Mouse (Mus musculus) naive thymus-derived CD4-positive, alpha-beta T cell, adult 5 months (primary cell): ENCODE data around the gene Mfap1b. TPM values are rescaled to one million over a fixed set of nuclear protein-coding genes. Genes with fewer than 3 reads are reported as not detected.

Source experiments
- polyA plus RNA-seq: library from polyadenylated mRNA; unstranded; fragments of 100-300 nt; shearing (Covaris generic); gene quantifications from one replicate; pipeline ENCODE4 v1.2.1, GENCODE M21; 2017

Gene Mfap1b
- 134 TPM for polyA plus RNA-seq

DNA sequence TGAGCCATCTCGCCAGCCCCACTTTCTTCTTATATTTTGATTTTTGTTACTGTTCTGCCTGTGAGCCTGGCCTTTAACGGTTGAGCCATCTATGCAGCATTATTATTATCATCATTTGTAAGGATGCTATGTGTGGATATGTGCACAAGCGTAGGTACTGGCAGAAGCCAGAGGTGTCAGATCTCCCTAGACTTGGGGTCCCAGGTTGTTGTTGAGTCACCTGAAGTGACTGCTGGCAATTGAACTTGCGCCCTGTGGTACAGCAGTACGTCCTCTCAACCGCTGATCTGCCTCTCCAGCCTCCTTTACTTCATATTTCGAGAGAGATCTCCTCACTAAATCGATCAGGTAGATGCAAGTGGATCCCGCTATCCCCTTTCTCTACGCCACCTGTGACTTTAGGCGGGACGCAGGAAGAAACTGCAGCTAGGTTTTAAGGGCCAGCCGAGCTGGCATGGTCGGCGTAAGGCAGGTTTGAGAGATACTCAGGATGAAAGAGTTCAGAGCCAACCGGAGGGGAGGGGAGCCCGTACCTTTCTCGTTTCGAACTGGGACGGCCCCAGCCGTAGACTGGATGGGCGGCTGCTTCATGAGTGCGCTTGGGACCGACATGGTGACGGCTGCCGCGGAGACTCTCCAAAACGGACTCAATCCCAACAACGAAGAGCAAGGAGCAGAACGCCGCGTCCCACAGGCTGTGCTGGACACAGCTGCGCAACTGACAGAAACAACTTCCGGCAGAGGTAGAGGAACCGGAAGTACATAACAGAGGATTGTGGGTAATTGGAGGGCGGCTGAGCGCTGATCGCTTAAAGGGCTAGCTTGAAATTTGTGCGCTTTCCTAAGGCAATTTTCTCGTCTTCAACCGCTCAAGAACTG lies at the start of gene Mfap1b:
Gene Mfap1b (minus strand): TSS at position 767 of the 879 bp plus-strand sequence.

DNA sequence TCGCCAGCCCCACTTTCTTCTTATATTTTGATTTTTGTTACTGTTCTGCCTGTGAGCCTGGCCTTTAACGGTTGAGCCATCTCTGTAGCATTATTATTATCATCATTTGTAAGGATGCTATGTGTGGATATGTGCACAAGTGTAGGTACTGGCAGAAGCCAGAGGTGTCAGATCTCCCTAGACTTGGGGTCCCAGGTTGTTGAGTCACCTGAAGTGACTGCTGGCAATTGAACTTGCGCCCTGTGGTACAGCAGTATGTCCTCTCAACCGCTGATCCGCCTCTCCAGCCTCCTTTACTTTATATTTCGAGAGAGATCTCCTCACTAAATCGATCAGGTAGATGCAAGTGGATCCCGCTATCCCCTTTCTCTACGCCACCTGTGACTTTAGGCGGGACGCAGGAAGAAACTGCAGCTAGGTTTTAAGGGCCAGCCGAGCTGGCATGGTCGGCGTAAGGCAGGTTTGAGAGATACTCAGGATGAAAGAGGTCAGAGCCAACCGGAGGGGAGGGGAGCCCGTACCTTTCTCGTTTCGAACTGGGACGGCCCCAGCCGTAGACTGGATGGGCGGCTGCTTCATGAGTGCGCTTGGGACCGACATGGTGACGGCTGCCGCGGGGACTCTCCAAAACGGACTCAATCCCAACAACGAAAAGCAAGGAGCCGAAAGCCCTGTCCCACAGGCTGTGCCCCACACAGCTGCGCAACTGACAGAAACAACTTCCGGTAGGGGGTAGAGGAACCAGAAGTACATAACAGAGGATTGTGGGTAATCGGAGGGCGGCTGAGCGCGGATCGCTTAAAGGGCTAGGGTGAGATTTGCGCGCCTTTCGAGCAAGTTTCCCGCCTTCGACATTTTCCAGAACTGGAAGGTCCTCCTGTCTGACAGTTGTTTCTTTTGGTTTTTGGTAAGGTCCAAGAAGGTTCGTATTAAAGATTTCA lies 32.3 kb upstream of the Mfap1b start, which contains the start of the genes Mfap1a and Wdr76:
Gene Mfap1a (minus strand): TSS at position 724 of the 941 bp plus-strand sequence.
Gene Wdr76 (plus strand): TSS at position 782 of the 941 bp plus-strand sequence.

DNA sequence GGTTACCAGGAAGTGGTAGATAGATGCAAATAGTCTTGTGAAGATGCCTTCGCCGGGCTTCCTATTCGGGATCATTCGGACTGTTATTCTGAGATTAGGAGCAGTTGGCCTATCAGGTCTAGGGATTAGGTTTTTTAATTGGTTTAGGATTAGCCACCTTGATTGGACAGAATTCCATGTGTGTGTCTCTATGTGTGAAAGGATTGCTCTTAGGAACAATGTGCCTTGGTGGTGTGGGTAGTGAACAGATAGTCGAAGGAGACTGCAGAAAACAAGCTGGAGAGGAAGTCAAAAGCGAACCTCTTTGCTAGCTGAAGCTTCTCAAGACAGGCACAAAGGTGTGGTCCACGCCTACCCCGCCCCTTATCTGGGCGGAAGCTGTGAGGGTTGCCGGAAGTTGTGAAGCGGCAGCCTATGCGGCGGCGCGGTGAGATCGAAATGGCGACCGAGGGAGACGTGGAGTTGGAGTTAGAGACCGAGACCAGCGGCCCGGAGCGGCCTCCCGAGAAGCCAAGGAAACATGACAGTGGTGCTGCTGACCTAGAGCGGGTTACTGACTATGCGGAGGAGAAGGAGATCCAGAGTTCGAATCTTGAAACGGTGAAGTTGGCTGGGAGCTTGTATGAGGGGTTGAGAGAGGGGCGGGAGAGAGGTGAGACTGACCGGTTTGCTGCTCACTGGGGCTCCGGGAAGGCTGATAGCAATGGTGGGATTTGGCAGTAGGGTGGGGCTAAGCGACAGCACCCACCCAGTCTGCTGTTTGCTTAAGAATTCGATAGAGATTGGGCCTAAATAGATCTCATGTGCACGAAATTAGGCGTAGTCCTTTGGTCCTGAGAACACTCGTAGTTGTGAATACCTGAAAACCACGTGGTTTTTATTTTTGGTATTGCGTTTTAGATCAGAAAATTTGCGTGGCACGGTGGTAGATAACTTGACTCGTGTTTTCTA lies 16.9 kb downstream of the Mfap1b start, which contains the start of gene Serinc4:
Gene Serinc4 (minus strand): TSS at position 90 of the 951 bp plus-strand sequence.

DNA sequence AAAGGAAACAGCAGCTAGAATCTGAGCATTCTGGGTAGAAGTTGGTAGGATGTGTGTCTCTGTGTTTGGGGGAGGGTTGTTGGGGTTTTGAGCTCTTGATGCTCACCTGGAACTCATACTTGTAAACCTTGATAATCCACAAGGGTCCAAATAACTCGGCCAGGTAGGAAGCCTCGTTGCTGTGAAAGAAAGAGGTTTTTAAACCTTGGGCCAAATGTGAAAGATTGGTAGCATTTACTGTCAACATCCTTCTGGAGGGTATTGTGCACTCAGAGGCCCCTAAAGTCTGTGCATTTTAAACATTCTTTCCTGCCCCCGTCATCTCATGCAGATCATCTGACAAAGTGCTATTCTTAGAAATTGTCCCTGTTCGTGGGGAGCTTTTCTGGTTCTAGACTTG lies 20.9 kb downstream of the Mfap1b start, which contains the start of gene Hypk:
Gene Hypk (plus strand): TSS at position 301 of the 400 bp plus-strand sequence.

DNA sequence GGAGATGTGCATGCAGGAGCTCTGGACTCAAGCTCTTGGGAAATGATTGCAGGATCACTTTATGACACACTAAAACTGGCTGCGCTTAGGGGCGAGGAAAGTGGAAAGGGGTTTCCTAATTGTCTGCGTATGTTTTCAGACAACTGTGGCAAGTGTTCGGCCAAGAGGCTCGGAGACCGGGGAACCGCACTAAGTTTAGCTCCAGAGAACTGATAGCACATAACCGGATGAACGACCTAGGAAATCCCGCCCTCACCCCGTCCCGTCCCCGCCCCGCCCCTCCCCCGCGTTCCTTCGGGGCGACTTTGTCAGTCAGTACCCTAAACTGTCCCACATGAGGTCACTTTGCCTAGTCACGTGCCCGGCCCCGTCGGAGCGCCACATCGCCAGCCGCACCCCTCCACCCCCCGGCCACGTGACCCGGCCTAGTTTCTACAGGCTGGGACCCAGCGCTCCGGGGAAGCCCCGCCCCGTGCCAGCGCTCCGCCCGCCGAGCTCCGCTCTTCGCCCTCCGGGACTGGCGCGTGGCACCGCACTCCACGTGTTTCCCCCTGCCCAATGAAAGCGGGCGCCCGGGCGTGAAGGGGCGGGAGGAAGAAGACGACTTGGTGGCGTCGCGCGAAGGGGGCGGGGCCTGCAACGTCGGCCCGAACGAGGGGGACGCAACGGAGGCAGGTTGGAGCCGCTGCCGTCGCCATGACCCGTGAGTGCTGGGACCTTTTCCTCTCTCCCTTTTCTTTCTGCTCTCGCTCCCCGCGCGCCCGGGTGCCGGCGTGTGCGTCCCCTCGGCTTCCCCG lies 24.9 kb downstream of the Mfap1b start, which contains the start of gene Serf2:
Gene Serf2 (plus strand): TSS at position 457 of the 797 bp plus-strand sequence.

DNA sequence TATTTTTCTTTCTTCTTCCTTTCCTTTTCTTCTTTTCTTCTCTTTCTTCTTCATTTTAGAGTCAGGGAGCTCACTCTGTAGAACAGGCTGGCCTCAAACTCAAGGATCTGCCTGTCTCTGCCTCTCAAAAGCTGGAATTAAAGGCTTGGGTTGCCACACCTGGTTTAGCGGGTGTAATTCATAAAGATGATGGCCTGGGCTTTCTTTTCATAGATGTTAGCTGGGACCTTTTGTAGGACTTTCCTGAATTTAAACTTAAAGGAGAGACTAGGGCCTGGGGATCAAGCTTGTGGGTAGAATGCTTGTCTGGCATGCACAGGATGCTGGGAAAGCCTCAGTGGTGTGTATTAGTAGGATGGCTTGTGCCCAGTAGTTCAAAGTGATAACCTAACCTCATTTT lies 29.7 kb downstream of the Mfap1b start, which contains the start of gene Ell3:
Gene Ell3 (minus strand): TSS at position 101 of the 400 bp plus-strand sequence.

DNA sequence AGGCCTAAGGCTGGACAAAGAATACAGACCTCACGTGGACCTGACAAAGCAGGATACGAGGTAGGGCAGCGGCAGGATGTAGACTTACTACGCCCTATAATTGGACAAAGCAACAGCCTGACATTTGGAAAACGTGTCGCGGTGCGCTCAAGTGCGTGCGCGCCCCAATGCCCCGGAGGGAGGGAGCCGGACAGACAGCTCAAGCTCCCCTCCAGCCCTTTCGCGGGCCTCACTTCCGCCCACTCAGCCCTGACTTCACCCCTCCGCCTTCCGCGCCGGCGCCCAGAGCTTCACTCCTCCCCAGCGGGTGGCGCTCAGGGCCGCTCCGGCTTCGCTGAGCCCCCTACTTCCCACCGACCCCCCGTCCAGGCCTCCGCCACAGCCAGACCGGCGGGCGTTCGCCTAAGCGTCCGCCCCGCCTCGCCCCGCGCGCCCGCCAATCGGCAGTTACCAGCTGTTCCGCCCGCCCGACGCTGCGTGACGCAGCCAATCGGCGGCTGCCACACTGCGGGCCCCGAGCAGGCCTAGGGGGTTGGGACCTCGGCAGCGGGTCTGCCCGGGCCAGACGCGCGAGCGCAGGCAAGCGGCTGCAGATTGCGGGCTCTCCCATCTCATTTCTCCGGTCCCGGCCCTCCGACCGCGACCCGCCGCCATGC lies 60.4 kb downstream of the Mfap1b start, which contains the start of the genes Pdia3 and Catsper2:
Gene Pdia3 (plus strand): TSS at position 389 of the 656 bp plus-strand sequence.
Gene Catsper2 (minus strand): TSS at position 406 of the 656 bp plus-strand sequence.

Other genes with a start within 250 kb of the Mfap1b start
- 53.6 TPM for gene Trp53bp1, start 202.7 kb downstream of the Mfap1b start, polyA plus RNA-seq
- gene Map1a, start 184.5 kb downstream of the Mfap1b start, polyA plus RNA-seq: 0.05 TPM
- gene Ppip5k1, start 118.7 kb downstream of the Mfap1b start, polyA plus RNA-seq: 8.7 TPM
- 0.37 TPM for gene Ckmt1, start 116.4 kb downstream of the Mfap1b start, polyA plus RNA-seq
- 0.17 TPM for gene Strc, start 86.9 kb downstream of the Mfap1b start, polyA plus RNA-seq
- gene Pdia3, start 60.3 kb downstream of the Mfap1b start, polyA plus RNA-seq: 415 TPM
- gene Catsper2, start 60.3 kb downstream of the Mfap1b start, polyA plus RNA-seq: 1.5 TPM
- gene Ell3, start 29.8 kb downstream of the Mfap1b start, polyA plus RNA-seq: 0.16 TPM
- gene Serf2, start 24.9 kb downstream of the Mfap1b start, polyA plus RNA-seq: 372 TPM
- gene Hypk, start 20.8 kb downstream of the Mfap1b start, polyA plus RNA-seq: 119 TPM
- 0.98 TPM for gene Serinc4, start 17.3 kb downstream of the Mfap1b start, polyA plus RNA-seq
- gene Mfap1a, start 32.6 kb upstream of the Mfap1b start, polyA plus RNA-seq: 36.0 TPM
- 6.1 TPM for gene Wdr76, start 32.7 kb upstream of the Mfap1b start, polyA plus RNA-seq